Mouse (Mus musculus) layer of hippocampus, adult 9-10 months (tissue): ENCODE measurements around the gene Tuba1c.
"Not testable (repeated sequence)": the region's sequence is repeated elsewhere in the genome, so short reads cannot be mapped to it uniquely, and the experiment has no call there.

Experiments used
- DNase-seq: peaks from one replicate; pipeline ENCODE4 v3.0.0; 2022; ENCODE audit warnings: low spot score

Tuba1c gene

GRCm38 (mm10) chr15:99056332-99056731 is 26.6 kb downstream of the Tuba1c start:
- DNase-seq = no peak

- DNase-seq = no peak
These were observed 36.0 kb downstream of the Tuba1c start for GRCm38 (mm10) chr15:99065557-99066165.

GRCm38 (mm10) chr15:99071988-99072387 is 42.3 kb downstream of the Tuba1c start:
- DNase-seq = no peak

- no peak for DNase-seq
These were observed 44.4 kb downstream of the Tuba1c start, which contains the start of gene Troap for GRCm38 (mm10) chr15:99074019-99074599. Troap (plus strand) TSS chr15:99074575.

- peak; percentile 98 for DNase-seq
These were observed 45.1 kb downstream of the Tuba1c start for GRCm38 (mm10) chr15:99074600-99075333.

- DNase-seq = not testable (repeated sequence)
These were observed 46.3 kb downstream of the Tuba1c start for GRCm38 (mm10) chr15:99076011-99076410.

- DNase-seq = no peak
These were observed 48.7 kb downstream of the Tuba1c start for GRCm38 (mm10) chr15:99078181-99078910.

GRCm38 (mm10) chr15:99079804-99080203 is 50.1 kb downstream of the Tuba1c start:
- DNase-seq = no peak

GRCm38 (mm10) chr15:99082322-99082721 is 52.6 kb downstream of the Tuba1c start:
- DNase-seq = no peak

GRCm38 (mm10) chr15:99082840-99083239 is 53.1 kb downstream of the Tuba1c start:
- no peak for DNase-seq

GRCm38 (mm10) chr15:99083258-99083657 is 53.6 kb downstream of the Tuba1c start:
- peak; percentile 38 for DNase-seq

GRCm38 (mm10) chr15:99083867-99084557 is 54.3 kb downstream of the Tuba1c start:
- no peak for DNase-seq

GRCm38 (mm10) chr15:99084618-99085017 is 54.9 kb downstream of the Tuba1c start:
- DNase-seq = no peak

- DNase-seq = no peak
These were observed 56.3 kb downstream of the Tuba1c start for GRCm38 (mm10) chr15:99085997-99086396.

GRCm38 (mm10) chr15:99087253-99088075 is 57.8 kb downstream of the Tuba1c start, which contains the start of gene C1ql4:
C1ql4 (minus strand) TSS chr15:99087817.
- no peak for DNase-seq
